Comparison of ENCODE assay signal across 23 mouse cellular contexts in the genomic region with DNA sequence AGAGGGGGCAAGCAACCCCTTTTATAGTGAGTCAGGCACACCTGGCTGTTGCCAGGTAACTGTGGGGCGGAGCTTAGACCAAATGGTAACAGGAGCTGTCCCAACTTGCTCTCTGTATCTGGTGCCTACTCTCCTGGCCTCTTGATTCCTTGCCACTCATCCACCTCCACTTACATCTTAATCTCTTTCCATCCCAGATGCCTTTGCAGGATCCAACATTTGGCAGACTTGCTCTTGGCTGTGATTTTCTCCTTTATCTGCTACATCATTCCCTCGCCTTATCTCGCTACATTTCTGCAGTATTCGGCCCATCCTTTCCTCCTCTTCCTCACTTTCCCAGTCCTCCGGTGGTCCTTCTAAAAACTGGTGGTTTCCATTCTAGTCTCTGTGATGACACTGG.
"Had no signal": no experiment of that assay in that cellular context is flagged by ENCODE, and none has a peak within 500 bp of the region (broad histone marks: within the 10 kb centered on the region; RNA-seq: fewer than 3 reads in every experiment).

No protein-coding gene starts in this region.

- H3K27ac ChIP-seq: heart, adult 2 months; heart, embryonic 13.5 days; heart, embryonic 15.5 days; hindbrain, embryonic 13.5 days; hindbrain, embryonic 15.5 days; hindbrain, postnatal 0 days; kidney, embryonic 15.5 days; kidney, postnatal 0 days; limb, embryonic 13.5 days; limb, embryonic 15.5 days; liver, embryonic 12.5 days; liver, embryonic 14.5 days had no signal

- H3K4me3 ChIP-seq: heart, adult 2 months; heart, embryonic 13.5 days; heart, embryonic 15.5 days; hindbrain, embryonic 13.5 days; hindbrain, embryonic 15.5 days; kidney, embryonic 15.5 days; limb, embryonic 13.5 days; limb, embryonic 15.5 days; liver, embryonic 12.5 days had no signal

- DNase-seq: gastrocnemius, postnatal 14 days; gastrocnemius, postnatal 36 days; heart, adult 11 months; heart, adult 2 months; heart, postnatal 14 days; heart, postnatal 36 days; kidney, adult 11 months; kidney, adult 2 months; kidney, adult 9 months; kidney, postnatal 14 days; kidney, postnatal 36 days; left cerebral cortex, postnatal 4 days had no signal

- H3K4me1 ChIP-seq: heart, embryonic 13.5 days; heart, embryonic 15.5 days; hindbrain, embryonic 13.5 days; hindbrain, embryonic 15.5 days; kidney, embryonic 15.5 days; limb, embryonic 13.5 days; limb, embryonic 15.5 days; liver, embryonic 12.5 days had no signal
